Mouse (Mus musculus) retina, embryonic 14.5 days (tissue): ENCODE measurements around the gene G6pc.
"Not testable (repeated sequence)": the region's sequence is repeated elsewhere in the genome, so short reads cannot be mapped to it uniquely, and the experiment has no call there.

ENCODE experiments used
- DNase-seq: peaks from one replicate; pipeline ENCODE4 v3.0.0-alpha.2; 2015; ENCODE audit warnings: low spot score

The G6pc gene

DNA sequence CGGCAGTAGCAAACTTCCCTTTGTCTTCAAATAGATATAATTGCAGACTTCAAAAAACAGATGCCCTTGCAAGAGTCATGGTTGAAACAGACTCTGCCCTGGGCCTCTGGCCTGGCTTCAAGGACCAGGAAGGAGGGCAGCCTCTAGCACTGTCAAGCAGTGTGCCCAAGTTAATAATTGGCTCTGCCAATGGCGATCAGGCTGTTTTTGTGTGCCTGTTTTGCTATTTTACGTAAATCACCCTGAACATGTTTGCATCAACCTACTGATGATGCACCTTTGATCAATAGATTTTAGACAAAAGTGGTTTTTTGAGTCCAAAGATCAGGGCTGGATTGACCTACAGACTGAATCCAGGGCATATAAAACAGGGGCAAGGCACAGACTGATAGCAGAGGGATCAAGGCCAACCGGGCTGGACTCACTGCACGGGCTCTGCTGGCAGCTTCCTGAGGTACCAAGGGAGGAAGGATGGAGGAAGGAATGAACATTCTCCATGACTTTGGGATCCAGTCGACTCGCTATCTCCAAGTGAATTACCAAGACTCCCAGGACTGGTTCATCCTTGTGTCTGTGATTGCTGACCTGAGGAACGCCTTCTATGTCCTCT, at the start of gene G6pc:
G6pc (plus strand) TSS at position 236 of the 610 bp plus-strand sequence.
- DNase-seq: no peak

DNA sequence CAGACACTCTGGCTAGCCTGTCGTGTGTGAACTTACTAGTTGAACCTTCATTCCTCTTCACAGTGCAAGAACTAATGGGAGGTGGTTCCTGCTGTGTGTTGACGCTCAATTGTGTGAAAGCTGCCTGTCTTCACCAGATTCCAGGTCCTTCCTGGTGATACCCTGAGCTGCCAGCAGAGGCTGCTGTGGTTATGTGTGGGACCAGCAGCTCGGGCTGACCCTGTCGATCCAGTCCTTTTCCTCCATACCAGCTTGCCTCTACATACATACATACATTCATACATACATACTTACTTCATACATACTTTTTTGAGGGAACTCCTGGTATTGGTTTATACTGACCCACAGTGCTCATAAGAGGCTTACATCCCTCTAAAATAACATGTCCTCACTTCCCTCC, 43.8 kb upstream of the G6pc start:
- DNase-seq: peak; percentile 81

DNA sequence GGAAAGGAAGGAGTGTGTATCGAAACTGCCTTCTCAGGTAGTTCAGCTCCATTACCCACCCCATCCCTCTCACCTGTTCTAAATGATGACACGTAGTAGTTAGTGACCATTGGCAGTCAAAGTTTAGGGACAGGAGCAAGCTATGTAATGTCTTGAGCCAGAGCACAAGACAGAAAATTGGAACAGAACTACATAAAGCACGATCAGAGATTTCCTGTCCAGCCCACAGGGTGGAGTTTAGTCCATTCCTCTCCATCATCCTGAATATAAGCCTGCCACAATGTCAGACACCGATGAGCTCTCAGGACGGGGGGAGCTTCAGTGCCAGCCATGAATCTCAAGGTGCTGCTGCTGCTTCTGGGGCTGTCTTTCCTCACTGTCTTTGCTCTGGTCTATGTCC, 42.6 kb upstream of the G6pc start, which contains the start of gene Aoc2:
Aoc2 (plus strand) TSS at position 301 of the 400 bp plus-strand sequence.
- DNase-seq: no peak

DNA sequence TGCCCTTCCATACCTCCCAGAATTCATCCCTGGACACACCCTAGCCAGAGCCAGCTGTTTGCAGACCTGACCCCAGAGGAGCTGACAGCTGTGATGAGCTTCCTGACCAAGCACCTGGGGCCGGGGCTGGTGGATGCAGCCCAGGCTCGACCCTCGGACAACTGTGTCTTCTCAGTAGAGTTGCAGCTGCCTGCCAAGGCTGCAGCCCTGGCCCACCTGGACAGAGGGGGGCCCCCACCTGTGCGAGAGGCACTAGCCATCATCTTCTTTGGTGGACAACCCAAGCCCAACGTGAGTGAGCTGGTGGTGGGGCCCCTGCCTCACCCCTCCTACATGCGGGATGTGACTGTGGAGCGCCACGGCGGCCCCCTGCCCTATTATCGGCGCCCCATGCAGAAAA, 42.2 kb upstream of the G6pc start:
- not testable (repeated sequence) for DNase-seq

DNA sequence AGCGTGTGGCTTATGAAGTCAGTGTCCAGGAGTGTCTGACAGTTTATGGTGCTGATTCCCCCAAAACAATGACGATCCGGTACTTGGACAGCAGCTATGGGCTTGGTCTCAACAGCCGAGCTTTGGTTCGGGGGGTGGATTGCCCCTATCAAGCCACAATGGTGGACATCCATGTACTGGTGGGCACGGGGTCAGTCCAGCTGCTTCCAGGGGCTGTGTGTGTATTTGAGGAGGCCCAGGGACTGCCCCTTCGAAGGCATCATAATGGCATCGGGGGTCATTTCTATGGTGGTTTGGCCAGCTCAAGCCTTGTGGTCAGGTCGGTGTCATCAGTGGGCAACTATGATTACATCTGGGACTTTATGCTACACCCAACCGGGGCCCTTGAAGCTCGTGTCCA, 41.2 kb upstream of the G6pc start:
- DNase-seq: no peak

DNA sequence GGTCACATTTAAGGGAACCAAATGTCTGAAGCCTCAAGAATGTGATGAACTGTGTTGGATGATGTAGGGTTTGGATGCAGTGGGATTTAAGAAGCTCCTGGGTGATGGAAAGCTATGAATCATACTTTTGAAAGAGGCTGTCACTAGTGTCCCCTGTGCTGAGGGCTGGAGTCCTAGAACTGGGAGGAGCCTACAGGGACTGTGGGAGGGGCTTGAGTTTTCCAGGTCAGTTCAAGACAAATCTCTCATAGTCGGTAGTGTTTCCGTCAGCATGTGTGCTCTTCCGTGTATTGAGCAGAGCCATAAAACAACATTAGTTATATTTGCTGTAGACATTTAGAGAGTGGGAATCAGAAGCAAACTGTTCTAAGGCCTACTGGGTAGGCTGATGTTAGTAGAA, 40.0 kb upstream of the G6pc start:
- DNase-seq: peak; percentile 23

DNA sequence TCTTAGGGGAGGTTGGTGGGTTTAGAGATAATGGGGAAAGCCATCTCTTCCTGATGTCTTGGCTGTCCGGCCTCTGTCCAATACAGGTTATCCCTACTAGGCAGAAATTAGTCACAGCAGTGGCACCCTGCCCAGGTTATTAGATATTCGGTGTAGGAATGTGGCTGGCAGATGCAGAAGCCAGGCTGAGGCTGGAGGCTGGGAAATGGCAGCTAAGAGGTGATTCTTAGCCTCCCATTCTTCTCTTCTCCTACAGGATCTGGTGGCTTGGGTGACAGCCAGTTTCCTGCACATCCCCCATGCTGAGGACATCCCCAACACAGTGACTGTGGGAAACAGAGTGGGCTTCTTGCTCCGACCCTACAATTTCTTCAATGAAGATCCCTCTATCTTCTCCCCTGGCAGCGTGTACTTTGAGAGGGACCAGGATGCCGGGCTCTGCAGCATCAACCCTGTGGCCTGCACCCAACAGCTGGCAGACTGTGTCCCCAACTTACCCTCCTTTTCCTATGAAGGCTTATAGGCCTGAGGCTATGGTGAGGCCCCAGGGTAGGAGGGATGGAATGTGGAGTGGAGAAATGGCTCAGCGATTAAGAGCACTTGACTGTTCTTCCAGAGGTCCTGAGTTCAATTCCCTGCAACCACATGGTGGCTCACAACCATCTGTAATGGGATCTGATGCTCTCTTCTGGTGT, 38.3 kb upstream of the G6pc start:
- DNase-seq: no peak

DNA sequence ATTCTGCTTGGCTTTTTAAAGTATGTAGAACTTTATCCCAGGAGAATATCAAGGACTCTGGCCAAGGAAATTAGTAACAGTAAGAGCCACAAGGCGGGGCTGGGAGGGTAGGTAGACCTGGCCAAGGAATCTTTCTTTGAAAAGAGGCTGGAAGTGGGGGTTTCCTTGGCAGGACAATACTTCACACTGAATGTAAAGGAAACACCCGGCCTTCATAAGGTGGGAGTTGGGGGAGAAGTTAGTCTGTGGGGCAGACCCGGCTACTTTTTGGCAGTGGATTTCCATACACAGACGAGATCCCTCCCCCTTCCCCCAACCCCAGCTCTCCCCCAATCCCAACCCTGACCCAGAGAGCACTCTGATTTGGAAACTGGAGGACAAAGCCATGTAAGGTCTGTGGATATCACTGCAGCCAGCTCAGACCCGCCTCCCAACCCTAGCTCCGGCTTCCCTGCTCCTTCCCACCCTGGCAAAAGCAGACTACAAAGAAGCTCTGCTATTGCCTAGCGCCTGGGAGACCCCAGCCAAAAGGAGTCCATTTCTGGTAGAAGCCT, 36.9 kb upstream of the G6pc start, which contains the start of gene Aoc3:
Aoc3 (plus strand) TSS at position 235 of the 554 bp plus-strand sequence.
- DNase-seq: no peak

DNA sequence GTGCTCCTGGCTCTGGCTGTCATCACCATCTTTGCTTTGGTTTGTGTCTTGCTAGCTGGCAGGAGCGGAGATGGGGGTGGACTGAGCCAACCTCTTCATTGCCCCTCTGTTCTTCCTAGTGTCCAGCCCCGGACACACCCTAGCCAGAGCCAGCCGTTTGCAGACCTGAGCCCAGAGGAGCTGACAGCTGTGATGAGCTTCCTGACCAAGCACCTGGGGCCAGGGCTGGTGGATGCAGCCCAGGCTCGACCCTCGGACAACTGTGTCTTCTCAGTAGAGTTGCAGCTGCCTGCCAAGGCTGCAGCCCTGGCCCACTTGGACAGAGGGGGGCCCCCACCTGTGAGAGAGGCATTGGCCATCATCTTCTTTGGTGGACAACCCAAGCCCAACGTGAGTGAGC, 36.4 kb upstream of the G6pc start:
- DNase-seq: not testable (repeated sequence)

DNA sequence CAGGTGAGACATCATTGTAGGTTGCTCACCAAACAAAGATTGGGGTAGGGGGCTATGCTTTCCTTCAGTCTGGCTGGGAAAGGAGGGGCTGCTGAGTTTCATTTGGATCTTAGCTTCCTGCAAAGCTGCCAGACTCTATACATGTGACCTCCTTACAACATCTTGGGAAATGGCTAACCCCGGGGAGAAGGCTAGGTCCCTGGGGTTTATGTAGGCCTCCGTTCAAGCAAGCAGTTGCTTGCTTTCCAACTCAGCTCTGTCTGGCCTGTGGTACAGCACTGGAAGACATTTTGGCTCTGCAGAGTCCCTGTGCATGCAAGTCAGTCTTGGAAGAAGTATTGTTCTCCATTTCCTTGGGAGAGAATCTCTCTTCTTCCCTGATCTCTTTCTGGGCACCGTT, 34.8 kb upstream of the G6pc start:
- DNase-seq: no peak

DNA sequence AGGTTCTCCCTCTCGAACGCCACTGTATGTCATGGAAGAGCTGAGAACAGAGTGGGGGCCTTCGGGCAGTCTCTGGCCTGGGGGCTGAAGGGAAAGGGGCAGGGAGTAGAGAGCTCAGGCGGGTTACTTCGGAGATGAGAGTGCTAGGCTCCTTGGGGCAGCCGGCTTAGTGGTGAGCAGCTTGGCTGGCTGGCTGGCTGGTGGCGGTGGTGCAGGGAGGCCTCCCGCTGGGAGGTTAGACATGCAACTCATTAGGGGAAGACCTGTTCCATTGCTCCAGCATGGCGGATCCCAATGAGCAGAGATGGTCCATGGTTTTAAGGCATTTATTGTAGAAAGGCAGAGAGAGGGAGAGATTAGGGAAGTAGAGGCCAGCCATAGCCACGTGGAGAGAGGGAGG, 33.3 kb upstream of the G6pc start:
- peak; percentile 37 for DNase-seq

DNA sequence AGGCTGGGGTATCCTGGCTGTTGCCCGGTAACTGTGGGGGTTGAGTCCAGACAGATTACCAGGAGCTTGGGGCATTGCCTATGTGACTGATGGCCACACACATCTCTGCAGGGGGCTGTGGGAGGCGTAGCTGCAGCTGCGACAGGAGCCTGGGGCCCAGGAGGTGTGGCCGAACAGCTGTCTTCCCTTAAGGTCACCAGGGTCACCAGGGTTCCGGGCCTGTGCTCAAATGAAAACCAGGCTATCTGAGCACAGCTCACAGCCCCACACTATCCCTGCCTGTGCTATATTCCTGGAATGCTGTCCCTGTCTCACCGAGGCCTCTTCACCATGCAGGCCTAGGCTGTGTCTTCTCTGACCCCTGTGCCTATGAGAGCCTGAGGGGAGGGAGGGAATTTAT, 32.8 kb upstream of the G6pc start:
- peak; percentile 24 for DNase-seq

DNA sequence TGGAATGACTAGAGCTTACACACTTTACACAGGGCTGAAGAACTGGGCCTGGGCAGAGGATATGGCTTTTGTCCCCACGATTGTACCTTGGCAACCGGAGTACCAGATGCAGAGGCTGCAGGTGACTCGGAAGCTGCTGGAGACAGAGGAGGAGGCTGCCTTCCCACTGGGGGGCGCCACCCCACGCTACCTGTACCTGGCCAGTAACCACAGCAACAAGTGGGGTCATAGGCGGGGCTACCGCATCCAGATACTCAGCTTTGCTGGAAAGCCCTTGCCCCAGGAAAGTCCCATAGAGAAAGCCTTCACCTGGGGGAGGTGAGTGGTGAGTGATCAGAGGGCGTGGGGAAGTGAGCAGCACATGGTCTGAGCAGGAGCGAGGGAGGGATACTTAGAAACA, 31.7 kb upstream of the G6pc start:
- no peak for DNase-seq

DNA sequence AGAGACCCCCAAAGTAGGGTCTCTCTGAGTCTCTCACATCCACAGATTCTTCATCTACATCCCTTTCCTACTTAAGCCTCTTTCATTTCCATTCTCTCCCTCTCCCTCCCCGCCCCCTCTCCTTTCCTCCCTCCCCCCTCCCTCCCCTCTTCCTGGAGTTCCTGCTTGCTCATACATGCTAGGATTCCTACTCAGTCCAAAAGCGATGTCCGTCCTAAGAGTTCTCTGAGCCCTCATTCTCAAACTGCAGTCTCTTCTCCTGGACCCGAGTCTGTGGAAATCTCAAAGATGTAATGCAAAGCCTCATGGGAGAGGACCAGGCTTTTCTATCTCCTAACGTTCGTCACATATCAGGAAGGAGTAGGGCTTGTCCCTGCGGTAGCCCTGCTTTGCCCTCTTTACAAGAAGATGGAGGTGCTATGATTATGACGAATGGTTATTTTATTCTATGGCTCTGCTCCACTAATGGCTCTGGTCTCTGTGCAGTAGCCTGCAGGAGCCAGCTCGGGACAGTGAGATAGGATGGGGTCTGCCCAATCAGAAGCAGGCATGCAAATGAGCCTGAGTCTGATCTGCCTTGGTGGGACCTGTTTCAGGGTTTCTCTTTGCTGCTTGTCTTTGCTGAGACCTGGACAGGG, 29.1 kb upstream of the G6pc start:
- peak; percentile 80 for DNase-seq

DNA sequence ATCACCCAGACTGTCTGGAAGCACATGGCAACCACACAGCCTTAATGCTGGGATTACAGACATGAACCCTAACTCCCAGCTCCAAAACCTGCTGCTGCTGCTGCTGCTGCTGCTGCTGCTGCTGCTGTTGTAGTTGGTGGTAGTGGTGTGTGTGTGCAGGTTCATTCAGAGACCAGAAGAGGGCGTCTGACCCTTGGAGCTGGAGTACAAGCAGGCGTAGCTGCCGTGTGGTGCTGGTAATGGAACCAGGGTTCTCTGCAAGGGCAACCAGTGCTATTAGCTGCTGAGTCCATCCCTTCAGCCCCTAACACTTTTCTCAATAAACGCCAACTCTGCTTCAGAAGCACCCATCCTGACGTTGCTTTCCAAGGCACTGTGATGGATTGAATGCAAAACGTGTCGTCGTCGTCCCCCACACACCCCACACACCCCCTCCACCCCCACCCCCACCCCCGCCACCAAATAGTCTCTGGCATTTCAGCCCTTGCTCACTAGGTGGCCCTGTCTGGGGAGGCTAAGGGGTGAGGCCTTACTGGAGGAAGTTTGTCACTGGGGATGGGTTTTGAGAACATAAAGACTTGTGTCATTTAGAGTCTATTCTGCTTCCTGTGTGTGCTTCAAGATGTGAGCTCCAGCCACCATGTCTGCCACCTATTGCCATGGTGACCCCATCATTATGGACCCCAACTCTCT, 20.1 kb upstream of the G6pc start:
- DNase-seq: no peak

DNA sequence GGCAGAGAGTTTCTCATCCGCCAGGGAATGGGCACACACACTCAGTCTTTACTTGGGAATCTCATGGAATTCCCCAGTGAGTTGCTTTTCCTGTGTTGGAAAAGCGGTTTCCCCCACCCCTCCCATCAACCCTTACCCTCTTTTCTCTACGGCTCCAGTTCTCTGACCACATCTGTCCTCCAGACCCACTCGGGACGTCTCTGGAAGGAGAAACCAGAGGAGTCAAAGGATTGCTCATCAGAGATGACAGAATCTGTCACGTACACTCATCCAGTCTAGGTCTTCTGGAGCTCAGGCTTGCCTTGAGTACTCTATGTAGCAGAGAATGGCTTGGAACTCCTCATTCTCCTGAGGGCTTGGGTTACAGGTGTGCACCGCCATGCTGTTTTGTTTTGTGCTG, 18.6 kb upstream of the G6pc start:
- DNase-seq: no peak

DNA sequence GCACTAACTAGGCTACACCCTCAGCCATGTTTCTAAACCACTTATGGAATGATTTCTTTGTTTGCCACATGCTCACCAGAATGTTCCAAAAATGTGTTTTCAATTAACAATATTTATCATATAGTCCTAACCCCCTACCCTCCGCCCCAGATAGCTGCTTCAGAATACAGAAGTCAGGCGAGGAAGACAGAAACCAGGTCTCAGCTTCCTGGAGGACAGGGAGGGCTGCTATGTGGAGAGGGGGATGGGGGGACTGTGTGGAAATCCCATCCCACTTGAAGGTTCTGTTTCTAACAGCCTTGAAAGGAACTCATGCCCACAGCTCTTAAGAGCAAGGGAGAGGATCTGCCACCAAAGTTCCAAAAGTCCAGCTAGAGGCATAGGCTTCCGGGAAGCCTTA, 18.1 kb upstream of the G6pc start:
- DNase-seq: no peak

DNA sequence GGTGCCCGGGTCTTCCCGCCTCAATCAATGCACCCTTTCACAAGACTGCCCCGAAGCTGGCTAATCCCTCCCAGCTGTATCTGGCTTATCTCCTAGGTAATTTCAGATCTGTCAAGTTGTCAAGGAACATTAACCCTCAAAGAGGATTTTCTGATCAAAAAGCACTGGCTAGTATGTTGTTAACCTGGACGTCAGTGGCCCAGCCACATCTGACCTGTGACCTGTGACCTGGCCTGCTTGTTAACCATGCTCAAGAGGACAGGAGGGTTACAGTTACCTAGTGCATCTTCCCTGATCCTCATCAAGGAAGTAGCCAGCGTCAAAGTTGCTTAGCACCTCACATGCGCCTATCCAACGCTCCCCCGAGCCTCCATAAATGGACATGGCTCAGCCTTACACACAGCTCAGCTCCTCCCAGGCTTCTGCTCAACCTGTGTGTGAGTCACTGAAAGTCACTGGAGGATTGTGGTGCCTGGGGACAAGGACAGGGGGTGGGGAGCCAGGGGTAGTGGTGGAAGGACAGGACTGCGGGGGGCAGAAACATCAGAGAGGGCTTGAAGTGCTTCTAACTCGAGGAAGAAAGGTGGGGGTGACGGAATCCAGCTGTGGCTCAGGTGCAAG, 16.2 kb upstream of the G6pc start:
- no peak for DNase-seq

DNA sequence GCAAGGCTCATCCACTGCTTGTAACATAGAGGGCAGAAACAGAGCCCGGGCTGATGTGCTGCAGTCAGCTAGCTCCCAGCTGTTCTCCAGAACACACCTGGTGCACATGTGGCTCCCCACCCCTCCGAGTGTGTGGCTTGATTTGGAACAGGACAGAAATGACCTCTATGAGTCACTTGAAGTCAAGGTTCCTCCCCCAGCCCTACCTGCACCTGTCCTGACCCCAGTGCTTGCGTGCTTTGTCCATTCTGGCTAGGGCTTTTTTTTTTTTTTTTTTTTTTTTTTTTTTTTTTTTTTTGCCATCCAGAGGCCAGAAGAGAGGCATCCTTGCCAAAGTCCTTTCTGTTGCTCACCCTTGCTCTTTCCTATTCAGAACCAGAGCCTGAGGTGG, 15.6 kb upstream of the G6pc start:
- DNase-seq: no peak

DNA sequence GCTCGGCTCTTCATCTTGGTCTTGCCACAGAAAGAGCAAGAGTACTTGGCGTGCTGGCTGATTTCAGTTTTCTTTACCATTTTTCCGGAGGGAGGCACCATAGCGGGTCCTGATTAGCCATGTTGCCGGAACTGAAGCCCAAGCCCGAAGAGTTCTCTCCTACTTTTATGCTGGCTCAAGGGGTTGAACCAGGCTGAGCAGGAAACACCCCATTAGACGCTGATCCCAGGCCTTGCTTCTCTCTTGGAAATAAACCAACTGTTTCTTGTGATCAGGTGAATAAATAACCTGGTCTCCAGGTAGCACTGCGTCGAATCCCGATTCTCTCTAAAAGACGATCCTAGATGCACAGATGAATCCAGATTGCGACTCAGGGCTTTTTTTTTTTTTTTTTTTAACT, 13.9 kb upstream of the G6pc start:
- no peak for DNase-seq

DNA sequence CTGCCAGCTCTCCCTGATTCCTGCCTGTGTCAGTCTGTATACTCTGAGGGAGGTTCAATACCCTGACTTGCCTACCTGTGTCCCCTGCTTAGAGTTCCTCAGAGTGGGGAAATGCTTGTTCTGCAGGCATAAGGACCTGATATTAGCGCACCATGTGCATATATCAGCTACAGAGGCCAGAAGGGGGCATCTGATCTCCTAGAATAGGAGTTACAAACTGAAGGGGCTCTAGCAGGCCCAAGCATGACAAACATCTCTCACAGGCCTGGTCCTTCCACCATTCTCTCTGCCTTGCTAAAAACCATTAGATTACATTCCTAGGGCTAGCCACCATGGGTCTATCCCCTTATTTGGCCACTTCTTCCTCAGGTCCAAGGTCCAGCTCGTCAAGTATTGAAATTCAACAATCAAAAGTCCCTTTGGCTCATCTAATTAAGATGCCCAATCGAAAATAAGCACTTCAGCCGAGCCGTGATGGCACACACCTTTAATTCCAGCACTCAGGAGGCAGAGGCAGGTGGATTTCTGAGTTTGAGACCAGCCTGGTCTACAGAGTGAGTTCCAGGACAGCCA, 12.8 kb upstream of the G6pc start:
- no peak for DNase-seq

DNA sequence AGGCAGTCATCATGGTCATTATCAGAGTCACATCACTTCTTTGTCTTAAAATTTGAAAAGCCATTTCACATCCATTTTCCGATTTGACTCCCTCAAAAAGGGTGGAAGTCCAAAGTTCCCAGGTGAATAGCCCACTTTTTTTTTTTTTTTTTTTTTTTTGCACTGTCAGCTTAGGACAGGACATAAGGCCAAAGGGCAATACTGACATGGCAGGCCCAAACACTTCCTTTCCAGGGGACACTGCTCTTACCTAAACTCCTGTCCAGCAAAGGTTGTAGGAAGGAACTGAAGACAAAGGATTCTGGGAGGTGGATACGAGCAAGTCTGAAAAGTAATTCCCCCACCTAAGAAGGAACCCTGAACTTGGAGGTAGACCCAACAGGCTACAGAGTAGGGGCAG, 11.4 kb upstream of the G6pc start:
- no peak for DNase-seq
